Mouse (Mus musculus): ENCODE measurements around the gene Cog4.
"Not testable (repeated sequence)": the region's sequence is repeated elsewhere in the genome, so short reads cannot be mapped to it uniquely, and the experiment has no call there.

Gene Cog4

GRCm38 (mm10) chr8:110842012-110842574 is 4.3 kb upstream of the Cog4 start:
- no peak for DNase-seq

DNA sequence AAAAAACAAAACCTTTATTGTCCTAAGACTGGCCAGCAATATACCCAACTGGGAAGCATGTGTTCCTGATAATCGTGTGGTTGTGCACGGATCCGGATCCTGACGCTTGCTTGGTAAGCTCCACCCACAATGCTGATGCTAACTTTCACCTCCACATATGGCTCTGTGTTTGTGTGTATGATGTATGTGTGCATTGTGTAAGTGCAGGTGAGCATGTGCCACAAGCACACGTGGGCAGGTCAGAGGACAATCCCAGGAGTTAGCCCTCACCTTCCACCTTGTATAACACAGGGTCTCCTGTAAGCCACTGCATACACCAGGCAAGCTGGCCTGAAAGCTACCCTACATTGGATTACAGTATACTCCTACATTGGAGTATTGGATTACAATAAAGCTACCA is 3.2 kb upstream of the Cog4 start:
- DNase-seq, result no peak

DNA sequence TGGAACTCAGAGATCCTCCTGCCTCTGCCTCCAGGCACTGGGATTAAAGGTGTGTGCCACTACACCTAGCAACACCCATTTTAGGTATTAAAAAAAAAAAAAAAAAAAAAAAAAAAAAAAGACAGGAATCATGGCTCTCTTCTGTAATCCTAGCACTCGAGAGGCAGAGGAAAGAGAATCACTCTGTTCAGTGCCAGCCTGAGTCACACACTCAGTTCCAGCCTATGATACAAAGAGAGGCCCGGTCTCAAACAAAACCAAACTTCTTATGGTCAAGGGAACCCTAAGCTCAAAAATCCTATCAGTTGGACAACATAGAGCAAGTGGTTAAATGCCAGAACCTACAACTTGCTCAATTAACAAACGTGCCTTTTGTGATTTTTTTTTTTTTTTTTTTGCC is 1.5 kb upstream of the Cog4 start:
- no peak for DNase-seq

GRCm38 (mm10) chr8:110845821-110846404 is 487 bp upstream of the Cog4 start:
- no peak for DNase-seq

DNA sequence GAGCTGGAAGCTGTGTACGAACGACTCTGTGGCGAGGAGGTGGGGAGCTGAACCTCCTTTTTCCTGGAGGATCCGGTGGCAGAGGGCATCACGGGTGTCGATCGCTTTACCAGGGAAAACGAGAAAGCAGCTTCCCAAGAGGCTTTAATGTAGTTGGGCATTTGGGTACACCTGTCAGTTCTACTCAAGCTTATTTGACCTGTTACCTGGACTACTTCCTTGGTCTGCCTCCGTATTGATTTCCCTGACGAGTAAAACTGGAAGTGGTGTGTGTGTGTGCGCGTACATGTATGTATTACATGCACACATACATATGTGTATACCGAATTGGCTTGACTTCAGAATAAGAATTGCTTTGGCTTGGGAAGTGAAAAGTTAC is 760 bp downstream of the Cog4 start:
- no peak for DNase-seq

DNA sequence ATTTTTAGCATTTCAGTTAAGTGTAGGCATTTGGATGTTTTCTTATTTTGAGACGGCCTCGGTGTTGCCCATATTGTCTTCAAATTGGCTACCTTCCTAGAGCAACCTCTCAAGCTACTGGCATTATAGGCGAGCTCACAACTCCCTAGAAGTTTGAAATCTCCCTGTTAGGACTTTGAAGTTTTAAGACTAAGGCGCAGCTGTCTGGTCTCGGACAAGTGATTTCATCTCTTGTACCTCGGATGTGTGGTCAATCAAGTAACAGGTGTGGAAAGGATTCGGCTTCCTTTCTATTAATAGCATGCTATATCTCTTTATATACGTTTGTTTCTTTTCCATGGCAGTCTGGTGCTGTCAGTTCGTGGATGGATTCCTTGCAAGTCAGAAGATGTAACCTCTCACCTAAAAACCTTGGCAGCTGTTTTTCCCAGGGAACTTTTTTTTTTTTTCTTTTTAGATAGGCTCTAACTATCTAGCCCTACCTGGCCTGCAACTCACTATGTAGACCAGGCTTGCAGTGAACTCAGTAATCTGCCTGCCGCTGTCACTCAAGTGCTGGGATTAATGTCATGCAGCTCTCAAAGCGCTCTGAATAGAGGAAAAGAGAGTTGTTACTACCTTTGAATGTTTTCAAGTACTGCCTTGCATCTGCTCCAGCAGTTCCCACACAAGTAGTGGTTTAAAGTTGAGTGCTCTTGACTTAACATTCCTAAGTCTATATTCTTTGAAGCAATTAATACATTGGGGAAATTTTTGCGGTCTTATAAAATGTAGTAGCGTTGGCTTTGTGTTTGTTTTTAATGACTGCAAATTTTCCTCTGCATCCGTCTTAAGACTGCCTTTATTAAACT is 1.5 kb downstream of the Cog4 start:
- DNase-seq, result no peak

DNA sequence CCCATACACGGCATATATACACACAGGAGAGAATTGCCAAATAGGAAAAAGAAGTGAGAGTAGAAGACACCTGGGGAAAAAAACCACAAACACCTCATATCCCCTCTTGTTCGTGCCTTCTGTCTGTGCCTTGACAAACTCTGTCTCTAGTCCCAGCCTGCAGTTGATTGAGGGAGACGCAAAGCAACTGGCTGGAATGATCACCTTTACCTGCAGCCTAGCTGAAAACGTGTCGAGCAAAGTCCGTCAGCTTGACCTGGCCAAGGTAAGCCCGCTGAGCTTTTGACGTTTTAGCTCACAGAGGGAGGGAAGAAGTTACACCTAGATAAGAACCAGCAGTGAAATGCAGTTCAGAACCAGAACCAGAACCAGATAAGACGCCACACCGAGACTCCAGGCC is 4.8 kb downstream of the Cog4 start:
- no peak for DNase-seq

DNA sequence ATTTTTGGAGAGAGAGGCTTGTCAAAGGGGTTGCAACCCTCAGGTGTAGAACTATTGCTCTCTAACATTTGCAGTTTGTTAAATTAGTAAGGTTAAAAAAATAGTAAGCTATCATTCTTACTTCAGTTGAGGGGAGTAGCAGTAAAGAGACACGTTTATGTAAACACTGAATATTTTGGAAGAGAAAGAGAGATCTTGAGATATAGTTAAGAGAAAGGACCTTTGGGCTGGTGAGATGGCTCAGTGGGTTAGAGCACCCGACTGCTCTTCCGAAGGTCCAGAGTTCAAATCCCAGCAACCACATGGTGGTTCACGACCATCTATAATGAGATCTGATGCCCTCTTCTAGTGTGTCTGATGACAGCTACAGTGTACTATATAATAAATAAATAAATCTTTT is 9.7 kb downstream of the Cog4 start:
- not testable (repeated sequence) for DNase-seq

DNA sequence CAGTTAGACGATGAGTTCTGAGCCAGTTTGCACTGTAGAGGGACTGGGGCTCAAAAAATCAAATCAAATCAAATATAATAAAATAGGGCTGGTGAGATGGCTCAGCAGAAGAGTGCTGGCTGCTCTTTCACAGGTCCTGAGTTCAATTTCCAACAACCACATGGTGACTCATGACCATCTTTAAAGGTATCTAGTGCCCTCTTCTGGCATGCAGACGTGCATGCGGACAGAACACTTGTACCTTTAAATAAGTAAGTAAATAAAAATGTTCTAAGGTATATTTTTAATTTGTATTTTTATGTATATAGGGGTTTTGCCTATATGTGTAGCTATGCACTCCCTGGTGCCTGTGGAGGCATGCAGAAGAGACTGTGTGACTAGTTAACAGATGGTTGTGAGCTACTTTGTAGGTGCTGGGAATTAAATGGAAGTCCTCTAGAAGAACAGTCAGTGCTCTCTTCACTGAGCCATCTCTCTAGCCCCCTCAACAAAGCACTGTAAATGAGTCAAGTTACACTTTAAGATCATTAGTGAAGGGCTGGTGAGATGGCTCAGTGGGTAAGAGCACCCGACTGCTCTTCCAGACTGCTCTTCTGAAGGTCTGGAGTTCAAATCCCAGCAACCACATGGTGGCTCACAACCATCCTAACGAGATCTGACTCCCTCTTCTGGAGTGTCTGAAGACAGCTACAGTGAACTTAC is 10.5 kb downstream of the Cog4 start:
- no peak for DNase-seq

DNA sequence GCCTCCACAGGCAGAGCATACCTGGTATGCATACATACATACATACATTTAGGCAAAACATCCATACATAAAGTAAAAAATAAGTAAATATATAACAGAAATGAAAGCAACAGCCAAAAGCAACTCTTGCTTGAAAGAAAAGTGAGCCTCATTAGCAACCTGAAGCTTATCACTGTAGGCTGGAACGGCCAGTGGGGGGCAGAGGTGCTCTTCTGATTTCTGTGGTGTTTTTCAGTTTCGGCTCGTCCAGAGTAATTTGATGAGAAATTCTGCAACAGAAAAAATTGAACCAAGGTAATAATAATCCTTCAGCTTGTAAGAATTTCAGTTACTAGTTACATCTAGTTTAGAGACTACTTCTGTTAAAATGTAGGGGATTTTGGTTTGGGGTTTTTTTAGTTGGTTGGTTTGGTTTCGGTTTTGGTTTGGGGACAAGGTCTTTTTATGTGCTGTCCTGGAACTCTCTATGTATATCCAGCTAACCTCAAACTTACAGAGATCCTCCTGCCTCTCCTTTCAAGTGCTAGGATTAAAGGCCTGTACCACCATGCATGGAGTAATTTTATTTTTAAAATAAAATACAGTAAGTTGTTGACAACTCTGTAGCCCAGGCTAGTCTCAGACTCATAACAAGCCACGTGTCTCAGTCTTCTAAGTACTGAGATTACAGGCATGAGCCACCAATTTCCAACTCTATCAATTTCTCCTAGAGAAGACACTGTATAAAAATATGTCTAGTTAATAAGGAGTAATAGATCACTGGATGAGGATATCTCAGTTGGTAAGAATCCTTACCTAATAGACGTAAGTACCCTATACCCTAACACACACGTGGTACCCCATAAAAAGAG is 13.5 kb downstream of the Cog4 start:
- no peak for DNase-seq

DNA sequence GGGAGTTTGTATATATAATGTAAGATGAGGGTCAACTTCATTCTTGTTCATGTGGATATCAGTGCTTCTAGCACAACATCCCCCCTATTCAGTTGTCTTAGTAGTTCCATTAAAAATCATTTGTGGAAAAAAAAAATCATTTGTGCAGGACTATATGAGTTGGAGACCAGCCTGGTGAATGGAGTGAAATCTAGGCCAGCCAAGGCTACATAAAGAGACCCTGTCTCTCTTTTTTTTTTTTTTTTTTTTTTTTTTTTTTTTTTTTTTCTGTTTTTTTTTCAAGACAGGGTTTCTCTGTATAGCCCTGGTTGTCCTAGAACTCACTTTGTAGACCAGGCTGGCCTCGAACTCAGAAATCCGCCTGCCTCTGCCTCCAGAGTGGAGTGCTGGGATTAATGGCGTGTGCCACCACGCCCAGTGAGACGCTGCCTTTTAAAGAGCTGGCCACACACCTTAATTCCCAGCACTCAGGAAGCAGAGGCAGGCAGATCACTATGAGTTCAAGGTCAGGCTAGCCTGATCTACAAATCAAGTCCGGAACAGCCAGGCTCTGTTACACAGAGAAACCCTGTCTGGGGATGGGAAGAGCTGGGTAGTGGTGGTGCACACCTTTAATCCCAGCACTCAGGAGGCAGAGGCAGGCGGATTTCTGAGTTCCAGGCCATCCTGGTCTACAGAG is 15.1 kb downstream of the Cog4 start:
- DNase-seq, result not testable (repeated sequence)

- no peak for DNase-seq
Observed at GRCm38 (mm10) chr8:110870501-110870900, 24.1 kb downstream of the Cog4 start.

DNA sequence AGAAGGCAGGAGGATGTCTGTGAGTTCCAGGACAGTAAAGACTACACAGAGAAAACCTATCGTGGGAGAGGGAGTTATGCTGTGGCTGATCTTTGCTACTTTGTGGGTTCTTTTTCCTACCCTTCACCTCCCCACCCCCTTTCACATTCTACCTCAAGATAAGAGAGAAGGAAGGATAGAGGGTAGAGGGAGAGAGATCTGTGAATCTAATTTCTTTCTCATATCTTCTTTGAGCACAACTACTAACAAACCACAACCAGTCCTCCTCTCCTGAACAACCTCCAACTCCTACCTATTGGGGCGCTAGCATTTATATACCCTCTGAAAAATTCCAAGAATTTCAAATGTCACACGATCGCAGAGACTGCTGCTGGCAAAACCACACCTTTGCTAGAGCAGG is 31.5 kb downstream of the Cog4 start:
- no peak for DNase-seq

DNA sequence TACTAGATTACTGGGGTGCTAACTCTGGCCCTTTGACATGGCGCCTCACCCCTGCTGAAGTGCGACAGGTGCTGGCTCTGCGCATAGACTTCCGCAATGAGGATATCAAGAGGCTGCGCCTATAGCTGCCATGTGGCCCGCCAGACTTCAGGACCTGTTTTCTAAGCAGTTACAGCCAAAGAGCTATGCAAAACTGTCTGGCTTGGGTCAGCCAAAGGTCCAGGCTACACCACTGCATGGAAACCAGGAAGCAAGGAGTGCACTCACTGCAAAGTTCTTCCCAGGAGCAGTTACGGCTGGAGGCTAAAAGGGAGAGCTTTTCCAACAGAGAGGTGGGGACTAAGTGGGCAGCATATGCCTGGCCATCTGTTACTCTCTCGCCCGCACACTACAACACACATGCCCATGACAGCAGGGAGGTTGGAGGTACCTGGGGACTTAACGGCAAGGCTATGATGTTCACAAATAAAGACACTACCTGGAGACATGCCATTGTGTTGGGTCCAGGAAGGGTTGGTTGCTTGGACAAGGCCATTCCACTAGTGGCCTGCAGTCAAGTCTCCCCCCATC is 35.4 kb downstream of the Cog4 start:
- DNase-seq, result no peak

- DNase-seq, result no peak
Observed at GRCm38 (mm10) chr8:110883824-110884223, 37.4 kb downstream of the Cog4 start.

- no peak for DNase-seq
Observed at GRCm38 (mm10) chr8:110886634-110887033, 40.2 kb downstream of the Cog4 start.

DNA sequence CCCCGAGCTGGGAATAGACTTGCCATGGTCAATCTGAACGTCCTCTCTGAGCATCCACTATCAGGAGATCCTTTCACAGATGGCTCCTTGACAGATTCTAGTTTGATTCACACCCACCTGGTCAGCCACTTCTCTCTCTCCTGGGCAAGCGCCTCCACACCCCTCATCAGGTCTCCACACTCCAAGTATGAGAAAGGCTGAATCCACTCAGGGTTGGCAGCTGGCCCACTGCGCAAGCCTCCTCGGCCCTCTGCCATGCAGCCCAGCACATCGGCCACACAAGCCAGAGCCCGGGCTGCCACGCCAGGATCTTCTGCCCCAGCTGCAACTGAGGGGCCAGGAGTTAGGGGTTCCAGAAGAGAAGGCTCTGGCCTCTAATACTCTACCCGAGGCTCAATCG is 41.2 kb downstream of the Cog4 start:
- DNase-seq, result no peak

GRCm38 (mm10) chr8:110888441-110888840 is 42.0 kb downstream of the Cog4 start:
- no peak for DNase-seq

DNA sequence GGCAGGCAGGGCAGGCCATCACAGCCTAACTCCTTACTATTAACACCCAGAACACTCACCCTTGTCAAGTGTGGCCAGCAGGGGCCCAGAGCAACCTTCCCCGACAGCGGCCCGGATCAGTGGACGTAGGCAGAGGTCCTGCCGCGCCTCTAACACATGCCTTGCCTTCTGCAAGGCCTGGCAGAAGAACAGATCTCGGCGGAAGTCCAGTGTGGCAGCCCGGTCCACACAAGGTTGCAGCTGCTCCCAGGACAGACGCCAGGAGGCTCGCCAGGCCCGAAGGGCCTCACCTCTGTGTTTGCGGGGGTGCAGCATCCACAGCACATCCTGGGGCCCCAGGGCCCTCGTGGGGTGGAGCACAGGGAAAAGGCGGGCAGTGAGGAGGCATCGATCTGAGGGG is 42.5 kb downstream of the Cog4 start:
- DNase-seq, result no peak

- DNase-seq, result no peak
Observed at GRCm38 (mm10) chr8:110889904-110890470, 43.6 kb downstream of the Cog4 start.

DNA sequence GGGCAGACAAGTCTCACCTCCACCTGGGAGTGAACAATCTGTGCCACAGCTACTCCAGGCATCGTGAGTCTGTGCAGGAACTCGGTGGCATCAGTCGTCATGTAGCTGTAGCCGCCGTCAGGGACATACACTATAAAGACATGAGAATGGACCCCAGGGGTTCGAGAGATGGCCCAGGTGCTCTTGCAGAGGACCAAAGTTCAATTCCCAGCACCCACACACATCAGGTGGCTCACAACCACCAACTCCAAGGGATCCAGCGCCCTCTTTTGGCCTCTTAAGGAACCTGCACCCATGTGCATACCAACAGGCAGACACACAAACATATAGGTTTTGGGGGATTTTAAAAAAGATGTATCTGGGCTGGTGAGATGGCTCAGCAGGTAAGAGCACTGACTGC is 45.6 kb downstream of the Cog4 start:
- DNase-seq, result no peak

DNA sequence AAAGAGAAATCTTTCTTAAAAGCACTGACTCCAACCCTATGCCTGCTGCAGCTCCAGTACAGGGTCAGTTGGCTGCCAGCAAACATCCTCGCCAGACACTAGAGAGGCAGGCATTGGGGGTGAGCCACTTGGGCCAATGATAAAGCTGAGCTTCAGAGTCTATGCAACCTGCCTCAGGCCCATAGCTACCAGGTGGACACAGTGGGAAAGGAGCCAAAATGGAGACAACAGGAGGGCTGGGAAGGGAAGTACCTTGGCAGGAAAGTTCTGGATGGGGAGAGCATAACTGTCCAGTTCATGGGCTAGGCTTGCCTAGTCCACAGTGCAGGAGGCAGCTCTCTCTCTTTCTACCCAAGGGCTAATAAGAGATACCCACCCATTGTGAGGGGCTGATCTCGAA is 46.5 kb downstream of the Cog4 start:
- DNase-seq, result no peak

Measured in right cerebral cortex, postnatal 4 days (tissue).